Mouse (Mus musculus): ENCODE measurements around the gene Gm27021. TPM values are rescaled to one million over a fixed set of nuclear protein-coding genes. Genes with fewer than 3 reads are reported as not detected.

The Gm27021 gene
- polyA plus RNA-seq, 1 experiment: not detected

- TF ChIP-seq CTCF (IDR thresholded peaks at IDR 0.05; ENCODE audit: insufficient read depth, low read depth, low read length) (no peak), POLR2A (IDR thresholded peaks at IDR 0.05; ENCODE audit: insufficient read depth, low read depth, low read length) (no peak)
- H3K27ac ChIP-seq (ENCODE audit: insufficient read depth, low read depth, low read length): no peak overlapping the region
- WGBS: 1% methylated on average over 40 of the region's 42 CpGs
These were observed 33.5 kb downstream of the Gm27021 start for GRCm38 (mm10) chr8:120634329-120634839.

GRCm38 (mm10) chr8:120633665-120634271, 34.1 kb downstream of the Gm27021 start:
- 2% methylated on average over 44 of the region's 44 CpGs for whole genome bisulfite sequencing
- H3K27ac ChIP-seq (ENCODE audit: insufficient read depth, low read depth, low read length): no peak overlapping the region
- H3K4me1 ChIP-seq (ENCODE audit: control insufficient read depth, insufficient read depth, low read length): peaks cover 18% of the 10 kb centered on the region
- peak overlapping the region; percentile 79 for H3K4me3 ChIP-seq (ENCODE audit: insufficient read depth, low read depth, low read length)
- TF ChIP-seq CTCF (IDR thresholded peaks at IDR 0.05; ENCODE audit: insufficient read depth, low read depth, low read length): no peak
- TF ChIP-seq POLR2A (IDR thresholded peaks at IDR 0.05; ENCODE audit: insufficient read depth, low read depth, low read length): no peak

More at GRCm38 (mm10) chr8:120634329-120634839, 33.5 kb downstream of the Gm27021 start:
- peaks cover 18% of the 10 kb centered on the region for H3K4me1 ChIP-seq (ENCODE audit: control insufficient read depth, insufficient read depth, low read length)
- H3K4me3 ChIP-seq (ENCODE audit: insufficient read depth, low read depth, low read length): peak overlapping the region; percentile 79

- peaks cover 18% of the 10 kb centered on the region for H3K4me1 ChIP-seq (ENCODE audit: control insufficient read depth, insufficient read depth, low read length)
- peak overlapping the region; percentile 79; the same call in 1 of the 2 replicates for H3K4me3 ChIP-seq (ENCODE audit: insufficient read depth, low read depth, low read length)
- WGBS: 54% methylated on average over 17 of the region's 17 CpGs
- no peak for TF ChIP-seq CTCF (IDR thresholded peaks at IDR 0.05; ENCODE audit: insufficient read depth, low read depth, low read length)
- TF ChIP-seq POLR2A (IDR thresholded peaks at IDR 0.05; ENCODE audit: insufficient read depth, low read depth, low read length): no peak
- H3K27ac ChIP-seq (ENCODE audit: insufficient read depth, low read depth, low read length): no peak overlapping the region
These were observed 34.8 kb downstream of the Gm27021 start for GRCm38 (mm10) chr8:120632969-120633664.

- H3K27ac ChIP-seq (ENCODE audit: insufficient read depth, low read depth, low read length): no peak overlapping the region
- H3K4me3 ChIP-seq (ENCODE audit: insufficient read depth, low read depth, low read length): no peak overlapping the region
- no peak for TF ChIP-seq CTCF (IDR thresholded peaks at IDR 0.05; ENCODE audit: insufficient read depth, low read depth, low read length)
- TF ChIP-seq POLR2A (IDR thresholded peaks at IDR 0.05; ENCODE audit: insufficient read depth, low read depth, low read length): no peak
- H3K4me1 ChIP-seq (ENCODE audit: control insufficient read depth, insufficient read depth, low read length): peaks cover 18% of the 10 kb centered on the region
- WGBS: 78% methylated on average over 21 of the region's 21 CpGs
These were observed 36.2 kb downstream of the Gm27021 start for GRCm38 (mm10) chr8:120631441-120632375.

GRCm38 (mm10) chr8:120630848-120631247, 37.0 kb downstream of the Gm27021 start:
- no peak overlapping the region for H3K4me3 ChIP-seq (ENCODE audit: insufficient read depth, low read depth, low read length)
- H3K27ac ChIP-seq (ENCODE audit: insufficient read depth, low read depth, low read length): no peak overlapping the region
- TF ChIP-seq CTCF (IDR thresholded peaks at IDR 0.05; ENCODE audit: insufficient read depth, low read depth, low read length): no peak
- TF ChIP-seq POLR2A (IDR thresholded peaks at IDR 0.05; ENCODE audit: insufficient read depth, low read depth, low read length): no peak
- 73% methylated on average over 6 of the region's 6 CpGs for WGBS
- peaks cover 18% of the 10 kb centered on the region for H3K4me1 ChIP-seq (ENCODE audit: control insufficient read depth, insufficient read depth, low read length)

GRCm38 (mm10) chr8:120630031-120630430, 37.8 kb downstream of the Gm27021 start:
- H3K27ac ChIP-seq (ENCODE audit: insufficient read depth, low read depth, low read length): no peak overlapping the region
- WGBS: 67% methylated on average over 5 of the region's 5 CpGs
- no peak for TF ChIP-seq POLR2A (IDR thresholded peaks at IDR 0.05; ENCODE audit: insufficient read depth, low read depth, low read length)
- TF ChIP-seq CTCF (IDR thresholded peaks at IDR 0.05; ENCODE audit: insufficient read depth, low read depth, low read length): no peak
- H3K4me3 ChIP-seq (ENCODE audit: insufficient read depth, low read depth, low read length): no peak overlapping the region
- H3K4me1 ChIP-seq (ENCODE audit: control insufficient read depth, insufficient read depth, low read length): peaks cover 18% of the 10 kb centered on the region

GRCm38 (mm10) chr8:120627298-120627697, 40.6 kb downstream of the Gm27021 start:
- Histone ChIP-seq H3K4me3 (ENCODE audit: insufficient read depth, low read depth, low read length) (no peak overlapping the region), H3K27ac (ENCODE audit: insufficient read depth, low read depth, low read length) (no peak overlapping the region), H3K4me1 (ENCODE audit: control insufficient read depth, insufficient read depth, low read length) (peaks cover 9% of the 10 kb centered on the region)
- TF ChIP-seq POLR2A (IDR thresholded peaks at IDR 0.05; ENCODE audit: insufficient read depth, low read depth, low read length) (no peak), CTCF (IDR thresholded peaks at IDR 0.05; ENCODE audit: insufficient read depth, low read depth, low read length) (no peak)
- WGBS: 76% methylated on average over 5 of the region's 5 CpGs

- no peak overlapping the region for H3K27ac ChIP-seq (ENCODE audit: insufficient read depth, low read depth, low read length)
- peaks cover 4% of the 10 kb centered on the region for H3K4me1 ChIP-seq (ENCODE audit: control insufficient read depth, insufficient read depth, low read length)
- TF ChIP-seq POLR2A (IDR thresholded peaks at IDR 0.05; ENCODE audit: insufficient read depth, low read depth, low read length): no peak
- TF ChIP-seq CTCF (IDR thresholded peaks at IDR 0.05; ENCODE audit: insufficient read depth, low read depth, low read length): no peak
- 81% methylated on average over 11 of the region's 11 CpGs for WGBS
- H3K4me3 ChIP-seq (ENCODE audit: insufficient read depth, low read depth, low read length): no peak overlapping the region
These were observed 41.4 kb downstream of the Gm27021 start for GRCm38 (mm10) chr8:120626461-120626860.

Data from olfactory bulb, adult 2 months (tissue).